19 mouse cellular contexts compared by ENCODE assay signal in genomic region chr5:4696701-4697100, GRCm38 (mm10).
"Had no signal": no experiment of that assay in that cellular context is flagged by ENCODE, and none has a peak within 500 bp of the region (broad histone marks: within the 10 kb centered on the region; RNA-seq: fewer than 3 reads in every experiment).

No protein-coding gene starts in this region.

- H3K9me3 ChIP-seq: liver, embryonic 15.5 days; lung, embryonic 15.5 days; midbrain, embryonic 13.5 days; midbrain, embryonic 15.5 days; neural tube, embryonic 12.5 days; stomach, embryonic 15.5 days had no signal

- DNase-seq: liver, postnatal 0 days; lung, adult 2 months; lung, postnatal 14 days; lung, postnatal 36 days; right cerebral cortex, postnatal 25 days; thymus, adult 18-20 months; thymus, postnatal 14 days; thymus, postnatal 4 days had no signal

- H3K9ac ChIP-seq: liver, embryonic 15.5 days; liver, postnatal 0 days; lung, embryonic 15.5 days; midbrain, embryonic 13.5 days; midbrain, embryonic 15.5 days; neural tube, embryonic 12.5 days; stomach, embryonic 15.5 days had no signal

- H3K27me3 ChIP-seq: liver, embryonic 15.5 days; lung, embryonic 15.5 days; megakaryocyte, embryonic 14.5 days; midbrain, embryonic 15.5 days; neural tube, embryonic 12.5 days; stomach, embryonic 15.5 days had no signal

- H3K4me1 ChIP-seq: liver, embryonic 15.5 days; lung, embryonic 15.5 days; megakaryocyte, embryonic 14.5 days; midbrain, embryonic 13.5 days; midbrain, embryonic 15.5 days; neural tube, embryonic 12.5 days; stomach, embryonic 15.5 days had no signal

- H3K36me3 ChIP-seq: liver, embryonic 15.5 days; lung, embryonic 15.5 days; midbrain, embryonic 13.5 days; midbrain, embryonic 15.5 days; neural tube, embryonic 12.5 days; stomach, embryonic 15.5 days had no signal

- H3K27ac ChIP-seq: liver, embryonic 15.5 days; lung, embryonic 15.5 days; macrophage; midbrain, embryonic 13.5 days; midbrain, embryonic 15.5 days; neural tube, embryonic 12.5 days; stomach, embryonic 15.5 days; stomach, postnatal 0 days had no signal

- ATAC-seq: liver, postnatal 0 days; lung, postnatal 0 days; midbrain, embryonic 13.5 days; midbrain, embryonic 15.5 days had no signal

- H3K4me3 ChIP-seq: liver, embryonic 15.5 days; lung, embryonic 15.5 days; megakaryocyte, embryonic 14.5 days; midbrain, embryonic 13.5 days; midbrain, embryonic 15.5 days; neural tube, embryonic 12.5 days; stomach, embryonic 15.5 days had no signal

- H3K4me2 ChIP-seq: liver, embryonic 15.5 days; lung, embryonic 15.5 days; midbrain, embryonic 11.5 days; midbrain, embryonic 13.5 days; midbrain, embryonic 15.5 days; neural tube, embryonic 12.5 days; stomach, embryonic 15.5 days had no signal
